Mouse (Mus musculus) left cerebral cortex, adult 8-10 months (tissue): ENCODE measurements around the gene Gpx2. TPM values are rescaled to one million over a fixed set of nuclear protein-coding genes. Genes with fewer than 3 reads are reported as not detected.

Experiments
- DNase-seq, 2 experiments: peaks; one replicate each; pipeline ENCODE4 v3.0.0; 2022; ENCODE audit warnings: low spot score in 2 of 2
- total RNA-seq, 4 experiments: library from RNA; stranded (reverse); gene quantifications; 2 replicates each; pipeline ENCODE4 v1.2.4; 2022

Gene Gpx2
- 1 to 10 TPM in 1 of 4 experiments, under 1 TPM in 3; 0.59 to 1.1 (median 0.70) TPM for total RNA-seq

GRCm38 (mm10) chr12:76795350-76795749 is at the start of gene Gpx2:
TSS of gene Gpx2 (minus strand) at chr12:76795554.
- DNase-seq = no peak

DNA sequence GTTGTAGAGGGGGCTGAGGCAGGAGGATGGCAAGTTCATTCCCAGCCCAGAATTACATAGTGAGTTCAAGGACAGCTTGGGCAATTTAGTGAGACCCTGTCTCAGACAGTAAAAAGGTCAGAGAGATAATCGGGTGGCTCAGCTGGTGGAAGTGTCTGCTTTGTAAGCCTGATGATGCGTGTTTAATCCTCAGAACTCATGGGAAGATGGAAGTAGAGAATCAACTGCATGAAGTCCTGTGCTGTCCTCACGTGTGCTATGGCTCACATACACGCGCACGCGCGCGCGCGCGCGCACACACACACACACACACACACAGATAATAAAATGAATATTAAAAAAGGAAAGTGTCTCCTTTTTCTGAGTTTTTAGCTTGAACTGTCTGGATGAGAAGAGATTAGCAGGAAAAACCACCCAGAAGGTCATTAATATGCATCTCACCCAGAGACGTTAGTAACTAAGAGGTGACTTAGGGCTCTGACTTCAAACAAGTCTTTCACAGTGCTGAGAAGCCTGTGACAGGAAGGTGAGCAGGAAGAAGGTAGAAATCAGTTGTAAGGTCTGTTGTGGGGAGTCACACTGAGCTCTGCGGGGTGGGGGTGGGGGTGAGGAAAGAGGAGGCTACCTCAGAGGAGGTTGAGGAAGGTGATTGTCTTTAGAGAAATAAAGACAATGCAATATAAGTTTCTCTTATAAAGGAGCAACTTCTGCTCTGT is 49.1 kb upstream of the Gpx2 start:
- DNase-seq = no peak

DNA sequence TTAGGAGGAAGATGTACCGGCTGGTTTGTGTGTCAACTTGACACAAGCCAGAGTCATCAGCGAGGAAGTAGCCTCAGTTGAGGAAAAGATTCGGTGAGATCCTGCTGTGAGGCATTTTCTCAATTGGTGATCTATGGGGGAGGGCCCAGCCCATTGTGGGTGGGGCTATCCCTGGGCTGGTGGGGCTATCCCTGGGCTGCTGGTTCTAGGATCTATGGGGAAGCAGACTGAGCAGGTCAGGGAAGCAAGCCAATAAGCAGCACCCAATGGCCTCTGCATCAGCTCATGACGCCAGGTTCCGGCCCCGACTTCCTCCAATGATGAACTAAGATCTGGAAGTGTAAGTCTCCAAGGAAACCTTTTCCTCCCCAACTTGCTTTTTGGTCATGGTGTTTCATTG is 44.7 kb upstream of the Gpx2 start:
- DNase-seq = no peak

GRCm38 (mm10) chr12:76839298-76839697 is 43.9 kb upstream of the Gpx2 start:
- DNase-seq = no peak

DNA sequence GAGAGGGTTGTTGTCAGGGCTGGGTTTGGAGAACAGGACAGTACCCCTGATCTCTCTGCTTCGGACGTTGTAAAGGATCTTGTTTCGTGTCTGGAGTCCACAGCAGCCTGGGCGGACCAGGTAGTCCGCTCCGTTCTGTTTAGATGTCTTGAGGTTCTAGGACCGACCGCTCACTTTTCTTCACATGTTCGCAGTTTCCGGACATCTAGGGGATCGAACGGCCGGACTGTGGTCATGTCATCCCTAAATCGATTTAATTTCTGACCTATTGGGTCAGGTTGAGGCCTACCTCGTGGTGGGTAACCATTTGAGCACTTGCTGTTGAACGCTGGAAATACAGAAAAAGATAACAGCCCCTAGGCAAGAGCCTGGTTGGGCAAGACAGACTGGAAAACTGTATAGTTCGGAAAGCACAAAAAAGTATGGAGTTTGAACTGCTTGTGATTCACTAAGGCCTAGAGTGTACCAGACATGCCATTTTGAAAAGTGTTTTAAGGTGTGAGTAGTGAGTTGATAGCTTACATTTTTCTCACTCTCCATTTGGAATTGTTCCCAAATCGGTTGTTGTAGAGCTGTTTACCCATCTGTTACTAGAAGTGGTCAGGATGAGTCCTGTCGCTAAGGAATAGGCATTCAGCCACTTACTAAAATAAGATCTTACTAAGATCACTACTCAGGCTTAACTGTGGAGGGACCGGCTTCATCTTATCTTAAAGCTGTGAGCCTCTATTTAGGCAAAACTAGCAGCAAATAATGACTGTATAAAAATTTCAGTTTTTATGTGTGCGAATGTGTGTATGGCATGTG is 42.7 kb upstream of the Gpx2 start:
- no peak for DNase-seq

- peak; percentile 99 for DNase-seq
Observed at GRCm38 (mm10) chr12:76837101-76837843, 41.9 kb upstream of the Gpx2 start.

- no peak for DNase-seq
Observed at GRCm38 (mm10) chr12:76832704-76833103, 37.4 kb upstream of the Gpx2 start.

DNA sequence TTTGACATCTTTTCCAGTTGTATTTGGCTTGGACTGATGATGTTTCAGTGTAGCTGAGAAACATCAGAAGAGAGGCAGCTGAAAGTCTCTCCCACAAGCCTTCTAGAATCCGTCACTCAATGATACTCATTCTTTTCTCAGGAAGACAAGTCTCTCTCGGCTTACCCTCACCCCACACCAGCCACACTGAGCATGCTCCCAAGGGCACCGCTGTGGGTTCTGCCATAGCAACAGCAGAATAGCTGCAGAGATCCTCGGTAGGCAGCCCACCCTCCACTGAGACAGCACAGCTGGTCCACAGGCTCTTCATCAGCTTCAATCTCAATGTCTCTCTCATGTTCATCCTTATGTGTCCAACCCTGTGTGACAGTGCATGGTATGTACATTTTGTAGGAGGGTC is 29.9 kb upstream of the Gpx2 start:
- DNase-seq = no peak

GRCm38 (mm10) chr12:76822651-76823041 is 27.3 kb upstream of the Gpx2 start, which contains the start of gene Rab15:
TSS of gene Rab15 (minus strand) at chr12:76822908.
- DNase-seq = no peak

GRCm38 (mm10) chr12:76822002-76822650 is 26.8 kb upstream of the Gpx2 start:
- no peak for DNase-seq

DNA sequence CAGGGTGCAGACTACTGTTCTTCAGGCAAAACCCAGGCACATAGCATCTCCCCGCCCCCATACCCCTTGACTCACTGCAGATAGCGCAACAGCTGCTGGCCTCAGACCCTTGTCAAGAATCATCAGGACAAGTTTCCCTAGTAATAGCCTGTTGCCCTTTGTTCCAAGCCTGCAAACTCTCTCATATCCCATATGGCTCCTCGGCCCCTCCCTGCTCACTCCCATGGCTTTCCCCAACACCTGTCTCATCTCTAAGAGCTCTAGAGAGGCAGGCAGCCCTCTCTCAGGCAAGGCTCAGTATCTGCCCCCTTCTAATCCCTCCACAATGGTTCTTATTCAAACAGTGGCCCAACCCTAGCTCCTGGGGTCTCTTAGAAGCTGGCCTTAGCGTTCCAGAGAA is 25.3 kb upstream of the Gpx2 start:
- DNase-seq = no peak

DNA sequence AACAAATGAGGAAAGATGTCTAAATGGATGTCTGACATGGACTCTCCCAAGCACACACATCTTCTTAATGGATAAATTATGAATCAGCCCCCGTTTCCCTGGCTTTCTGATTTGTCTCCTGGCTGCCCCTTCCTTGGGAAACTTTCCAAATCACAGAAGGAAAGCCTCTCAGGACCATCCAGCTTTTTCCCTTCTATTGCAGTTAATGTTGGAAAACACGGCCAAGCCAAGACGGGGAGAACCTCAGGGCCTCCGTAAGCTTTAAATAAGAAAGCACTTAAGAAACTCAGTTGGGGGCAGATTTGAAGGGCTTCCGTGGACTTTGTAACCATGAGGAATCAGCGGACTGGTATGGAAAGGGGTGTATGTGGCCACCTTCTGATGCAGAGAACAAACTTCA is 24.5 kb upstream of the Gpx2 start:
- DNase-seq = no peak

- peak in 1 of 2 experiments; percentile 85 for DNase-seq
Observed at GRCm38 (mm10) chr12:76818908-76819307, 23.6 kb upstream of the Gpx2 start.

GRCm38 (mm10) chr12:76818120-76818519 is 22.8 kb upstream of the Gpx2 start:
- no peak for DNase-seq

DNA sequence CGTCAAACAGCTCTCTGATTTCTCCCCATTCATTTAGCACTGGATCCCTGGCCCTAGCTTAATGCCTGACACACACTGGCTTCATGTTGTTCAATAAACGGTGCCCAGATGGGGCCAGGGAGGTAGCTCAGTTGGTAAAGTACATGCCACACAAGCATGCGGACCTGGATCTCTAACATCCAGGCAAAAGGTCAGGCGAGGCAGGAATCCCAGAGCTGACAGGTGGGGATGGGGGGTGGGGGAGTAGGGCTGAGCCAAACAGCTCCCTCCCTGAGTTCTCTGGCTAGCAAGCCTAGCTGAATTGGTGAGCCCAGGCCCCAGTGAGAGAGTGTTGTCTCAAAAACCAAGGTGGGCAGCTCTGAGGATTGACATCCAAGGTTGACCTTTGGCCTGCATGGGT is 21.8 kb upstream of the Gpx2 start:
- no peak for DNase-seq

GRCm38 (mm10) chr12:76816720-76817119 is 21.4 kb upstream of the Gpx2 start:
- DNase-seq = no peak

- no peak for DNase-seq
Observed at GRCm38 (mm10) chr12:76814120-76814519, 18.8 kb upstream of the Gpx2 start.

DNA sequence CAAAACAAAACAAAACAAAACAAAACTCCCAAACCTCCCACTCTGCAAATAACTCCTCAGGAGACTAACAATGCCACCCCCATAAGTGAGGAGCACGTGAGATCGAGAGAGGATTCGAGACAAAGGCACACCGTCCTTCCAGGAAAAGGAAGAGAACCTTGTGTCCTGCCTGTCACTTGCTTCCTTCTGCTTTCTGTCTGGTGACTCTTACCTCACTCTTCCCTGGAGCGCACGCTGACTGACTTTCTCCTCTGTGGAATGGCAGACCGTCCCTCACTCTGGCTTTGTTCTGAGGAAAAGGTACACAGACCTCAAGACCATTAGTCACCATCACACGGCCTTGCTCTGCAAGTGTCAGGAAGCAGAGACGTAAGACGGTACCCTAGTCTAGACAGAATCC is 18.2 kb upstream of the Gpx2 start:
- no peak for DNase-seq

DNA sequence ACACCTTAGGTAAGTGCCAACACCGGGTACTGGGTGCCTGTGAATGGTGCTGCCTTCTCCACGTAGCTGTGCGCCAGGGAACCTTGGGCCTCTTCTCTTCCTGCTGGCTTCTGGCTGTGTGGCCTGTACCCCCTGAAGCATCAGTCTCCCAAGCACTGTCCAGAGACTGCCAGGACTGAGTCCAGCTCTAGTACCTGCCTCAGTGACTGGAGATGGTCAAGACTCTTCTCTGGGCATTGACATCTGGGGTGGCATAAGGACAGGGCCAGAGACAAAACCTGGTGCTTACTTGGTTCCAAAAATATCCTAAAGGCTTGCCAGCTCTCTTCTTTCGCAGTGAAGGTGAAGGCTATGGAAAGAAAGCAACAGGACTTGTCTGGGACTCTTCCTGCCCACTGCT is 15.7 kb upstream of the Gpx2 start:
- no peak for DNase-seq

DNA sequence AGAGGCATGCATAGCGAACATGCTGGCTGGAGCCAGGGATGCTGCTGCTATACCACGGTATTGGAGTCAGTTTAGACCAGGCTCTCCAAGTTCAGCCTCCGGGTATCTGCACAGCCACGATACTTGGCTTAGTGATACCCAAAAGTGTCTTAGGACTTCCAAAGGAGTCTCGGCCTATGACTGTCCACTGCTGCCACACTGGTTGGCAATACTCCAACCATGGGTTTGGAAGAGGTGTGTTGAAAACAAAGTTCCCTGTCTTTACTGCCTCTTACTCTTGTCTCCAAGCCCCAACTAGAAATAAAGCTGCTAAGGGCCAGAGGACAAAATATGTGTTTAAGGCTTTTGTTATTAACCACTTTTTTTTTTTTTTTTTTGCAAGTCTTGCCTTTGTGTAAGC is 15.1 kb upstream of the Gpx2 start:
- no peak for DNase-seq

- DNase-seq = peak in 1 of 2 experiments; percentile 72
Observed at GRCm38 (mm10) chr12:76807796-76808195, 12.4 kb upstream of the Gpx2 start.
